Mouse (Mus musculus) hindbrain, postnatal 0 days (tissue): ENCODE data around the gene Dock10. TPM values are rescaled to one million over a fixed set of nuclear protein-coding genes. Genes with fewer than 3 reads are reported as not detected.
A peak's percentile ranks its signal among the peaks of the same experiment; 100 is the strongest.

Experiments used
- ATAC-seq: fragments of 200-750 bp; cut with Nextera tagmentation; 2 replicates; pipeline ENCODE4 v1.8.0; 2017; ENCODE audit warnings: mild to moderate bottlenecking, moderate TSS enrichment, moderate library complexity
- DNase-seq: peaks from one replicate; pipeline ENCODE4 v3.0.0-alpha.2; 2015; ENCODE audit warnings: low spot score
- H3K27ac ChIP-seq: fragments of 300-500 bp; sonication (generic); 2 replicates; pipeline ENCODE4 v1.5.1; 2014; ENCODE audit warnings: mild to moderate bottlenecking
- H3K27me3 ChIP-seq: fragments of 300-500 bp; sonication (generic); 2 replicates; pipeline ENCODE4 v1.6.1; 2014; ENCODE audit warnings: low read length, mixed read lengths; ENCODE audit not compliant: insufficient read depth
- H3K36me3 ChIP-seq: fragments of 300-500 bp; sonication (generic); 2 replicates; pipeline ENCODE4 v1.6.1; 2014; ENCODE audit warnings: low read length, mixed read lengths; ENCODE audit not compliant: insufficient read depth
- H3K4me1 ChIP-seq: fragments of 300-500 bp; sonication (generic); 2 replicates; pipeline ENCODE4 v1.6.1; 2014; ENCODE audit warnings: antibody characterized with exemption, low read length, mixed read lengths; ENCODE audit not compliant: insufficient read depth
- H3K4me2 ChIP-seq: fragments of 300-500 bp; sonication (generic); 2 replicates; pipeline ENCODE4 v1.6.1; 2014; ENCODE audit warnings: low read depth, mild to moderate bottlenecking, low read length, moderate library complexity, mixed read lengths
- H3K4me3 ChIP-seq: fragments of 300-500 bp; sonication (generic); 2 replicates; pipeline ENCODE4 v1.5.1; 2014; ENCODE audit warnings: low read length
- H3K9ac ChIP-seq: fragments of 300-500 bp; sonication (generic); replicated peaks from 2 replicates; pipeline ENCODE4 v1.6.1; 2014; ENCODE audit warnings: mild to moderate bottlenecking, low read length, moderate library complexity, mixed read lengths
- H3K9me3 ChIP-seq: fragments of 300-500 bp; sonication (generic); 2 replicates; pipeline ENCODE4 v1.6.1; 2016; ENCODE audit warnings: low read length, mixed read lengths
- CTCF ChIP-seq: IDR thresholded peaks from 2 replicates; pipeline ENCODE4 v1.5.1; 2016; ENCODE audit warnings: antibody characterized with exemption, control low read depth, low read depth
- WGBS: fragments of 180-500 bp; shearing (Covaris S2); extraction: QIAGEN DNeasy Blood & Tissue Kit; methylation state at CpG from one replicate; pipeline ENCODE4 v1.1.7; 2014; 5-methylcytosine and 5-hydroxymethylcytosine counted together
- polyA plus RNA-seq: library from polyadenylated mRNA; unstranded; fragments of >200 nt; fragmentation: Nextera tagmentation; extraction: Ambion mirVana; gene quantifications from 2 replicates; pipeline ENCODE4 v1.2.1, GENCODE M21; 2015
- total RNA-seq: library from RNA; depleted of rRNA; stranded (reverse); fragments of >200 nt; gene quantifications from 2 replicates; pipeline ENCODE4 v1.2.3, GENCODE M21; 2014; rRNA removed

Gene Dock10
- total RNA-seq (14.2 and 21.6 TPM in 2 replicates), polyA plus RNA-seq (4.8 and 6.1 TPM in 2 replicates)

GRCm38 (mm10) chr1:80757977-80758797 lies at the start of gene Dock10:
Dock10 (minus strand) TSS chr1:80758527.
- H3K4me2 ChIP-seq = peak within 1 kb of the TSS; percentile 92
- peak; percentile 83 for ATAC-seq
- peak within 1 kb of the TSS; percentile 76 for H3K9ac ChIP-seq
- 0 out of 2 replicates have a peak, but pooled peaks cover 2% of the 10 kb centered on the region for H3K9me3 ChIP-seq
- H3K4me1 ChIP-seq = peaks cover 10% of the 10 kb centered on the region; the same call in 1 of the 2 replicates
- no peaks in the 10 kb centered on the region for H3K36me3 ChIP-seq
- H3K4me3 ChIP-seq = peak within 1 kb of the TSS; percentile 74
- DNase-seq = peak; percentile 68
- H3K27ac ChIP-seq = peak within 1 kb of the TSS; percentile 81
- H3K27me3 ChIP-seq = no peaks in the 10 kb centered on the region
- TF ChIP-seq CTCF = no peak
- WGBS = under 1% methylated on average over 72 of the region's 82 CpGs

- Histone ChIP-seq H3K27me3 (no peaks in the 10 kb centered on the region), H3K9me3 (no peaks in the 10 kb centered on the region), H3K4me2 (no peak overlapping the region), H3K27ac (no peak overlapping the region), H3K36me3 (no peaks in the 10 kb centered on the region), H3K4me1 (no peaks in the 10 kb centered on the region), H3K9ac (no peak overlapping the region), H3K4me3 (no peak overlapping the region)
- WGBS = 74% methylated on average over 3 of the region's 3 CpGs
- TF ChIP-seq CTCF = no peak
- ATAC-seq (no peak), DNase-seq (no peak)
These were observed 48.6 kb upstream of the Dock10 start for GRCm38 (mm10) chr1:80806835-80807398.

GRCm38 (mm10) chr1:80802023-80802422 lies 43.7 kb upstream of the Dock10 start:
- TF ChIP-seq CTCF = no peak
- H3K9ac ChIP-seq = no peak overlapping the region
- no peak overlapping the region for H3K27ac ChIP-seq
- H3K36me3 ChIP-seq = no peaks in the 10 kb centered on the region
- no peaks in the 10 kb centered on the region for H3K9me3 ChIP-seq
- no peaks in the 10 kb centered on the region for H3K27me3 ChIP-seq
- no peak overlapping the region for H3K4me2 ChIP-seq
- 61% methylated on average over 3 of the region's 3 CpGs for WGBS
- no peak overlapping the region for H3K4me3 ChIP-seq
- H3K4me1 ChIP-seq = no peaks in the 10 kb centered on the region
- no peak for ATAC-seq
- DNase-seq = no peak

- ATAC-seq (no peak), DNase-seq (no peak)
- H3K9ac ChIP-seq = no peak overlapping the region
- no peak overlapping the region for H3K4me2 ChIP-seq
- H3K36me3 ChIP-seq = no peaks in the 10 kb centered on the region
- H3K9me3 ChIP-seq = no peaks in the 10 kb centered on the region
- no peak for TF ChIP-seq CTCF
- H3K27me3 ChIP-seq = no peaks in the 10 kb centered on the region
- H3K27ac ChIP-seq = no peak overlapping the region
- WGBS = 92% methylated on average over 2 of the region's 2 CpGs
- no peak overlapping the region for H3K4me3 ChIP-seq
- H3K4me1 ChIP-seq = no peaks in the 10 kb centered on the region
These were observed 26.9 kb upstream of the Dock10 start for GRCm38 (mm10) chr1:80785066-80785779.

GRCm38 (mm10) chr1:80784155-80784554 lies 25.8 kb upstream of the Dock10 start:
- DNase-seq (no peak), ATAC-seq (no peak)
- Histone ChIP-seq H3K27me3 (no peaks in the 10 kb centered on the region), H3K27ac (no peak overlapping the region), H3K9ac (no peak overlapping the region), H3K4me2 (no peak overlapping the region), H3K4me3 (no peak overlapping the region), H3K36me3 (no peaks in the 10 kb centered on the region), H3K4me1 (no peaks in the 10 kb centered on the region), H3K9me3 (no peaks in the 10 kb centered on the region)
- 75% methylated on average over 3 of the region's 3 CpGs for WGBS
- TF ChIP-seq CTCF = no peak

GRCm38 (mm10) chr1:80765504-80765903 lies 7.2 kb upstream of the Dock10 start:
- Histone ChIP-seq H3K27me3 (no peaks in the 10 kb centered on the region), H3K4me1 (no peaks in the 10 kb centered on the region), H3K9ac (no peak overlapping the region), H3K27ac (no peak overlapping the region), H3K36me3 (no peaks in the 10 kb centered on the region), H3K9me3 (no peaks in the 10 kb centered on the region), H3K4me2 (no peak overlapping the region), H3K4me3 (no peak overlapping the region)
- TF ChIP-seq CTCF = no peak
- WGBS = 81% methylated on average over 2 of the region's 2 CpGs
- no peak for ATAC-seq
- DNase-seq = no peak
